In the genomic region with DNA sequence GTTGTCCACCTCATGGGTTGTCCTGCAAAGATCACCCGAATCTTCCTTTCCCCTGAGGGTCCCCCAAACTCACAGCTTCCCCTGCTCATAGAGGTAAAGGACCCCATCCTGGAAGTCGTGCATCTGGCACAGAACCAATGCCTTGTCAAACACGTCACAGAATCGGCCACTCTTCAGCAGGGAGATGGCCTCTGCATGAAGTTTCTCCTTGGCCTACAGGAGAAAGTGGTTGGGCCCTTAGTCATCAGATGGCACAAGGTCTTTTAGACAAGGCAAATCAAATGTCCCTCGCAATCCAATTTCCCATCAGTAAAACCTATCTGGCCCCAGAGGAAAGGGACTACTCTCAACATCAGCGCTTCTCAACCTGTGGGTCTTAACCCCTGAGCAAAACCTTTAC, we compare ENCODE assay signal across 21 mouse cellular contexts.
"Had no signal": no experiment of that assay in that cellular context is flagged by ENCODE, and none has a peak within 500 bp of the region (broad histone marks: within the 10 kb centered on the region; RNA-seq: fewer than 3 reads in every experiment).

No protein-coding gene starts in this region.

- DNase-seq: kidney, postnatal 14 days; kidney, postnatal 4 days; liver; liver, postnatal 0 days; lung, embryonic 14.5 days; right cerebral cortex, adult 18-20 months; right cerebral cortex, postnatal 14 days; right cerebral cortex, postnatal 4 days; thymus, adult 2 months; thymus, postnatal 14 days; thymus, postnatal 4 days had no signal

- H3K4me1 ChIP-seq: limb, embryonic 10.5 days; limb, embryonic 13.5 days; midbrain, embryonic 12.5 days; neural tube, embryonic 12.5 days had no signal

- H3K27ac ChIP-seq: limb, embryonic 10.5 days; limb, embryonic 13.5 days; liver, embryonic 14.5 days; macrophage; midbrain, embryonic 12.5 days; midbrain, embryonic 15.5 days; neural tube, embryonic 12.5 days; neural tube, embryonic 15.5 days; stomach, postnatal 0 days had no signal

- H3K9me3 ChIP-seq: limb, embryonic 10.5 days; limb, embryonic 13.5 days; midbrain, embryonic 12.5 days; midbrain, embryonic 15.5 days; neural tube, embryonic 12.5 days; neural tube, embryonic 15.5 days had no signal

- H3K4me2 ChIP-seq: limb, embryonic 13.5 days; lung, embryonic 14.5 days; midbrain, embryonic 12.5 days; midbrain, embryonic 15.5 days; neural tube, embryonic 12.5 days; neural tube, embryonic 15.5 days had no signal

- H3K27me3 ChIP-seq: limb, embryonic 13.5 days; midbrain, embryonic 12.5 days; midbrain, embryonic 15.5 days; neural tube, embryonic 12.5 days; neural tube, embryonic 15.5 days had no signal

- ATAC-seq: liver, postnatal 0 days; lung, postnatal 0 days; midbrain, embryonic 15.5 days had no signal

- H3K9ac ChIP-seq: limb, embryonic 13.5 days; liver, embryonic 14.5 days; liver, postnatal 0 days; lung, embryonic 14.5 days; midbrain, embryonic 12.5 days; midbrain, embryonic 15.5 days; neural tube, embryonic 12.5 days; neural tube, embryonic 15.5 days had no signal

- H3K4me3 ChIP-seq: limb, embryonic 10.5 days; limb, embryonic 13.5 days; midbrain, embryonic 12.5 days; midbrain, embryonic 15.5 days; neural tube, embryonic 12.5 days; neural tube, embryonic 15.5 days had no signal
